Mouse (Mus musculus) CH12.LX (cell line): ENCODE results near the gene Cox19. TPM values are rescaled to one million over a fixed set of nuclear protein-coding genes. Genes with fewer than 3 reads are reported as not detected.

ENCODE experiments used
- DNase-seq: peaks from one replicate; pipeline ENCODE4 v3.0.0-alpha.2; 2013; ENCODE audit errors: extremely low read depth
- H3K27ac ChIP-seq: 2 replicates; pipeline ENCODE4 v1.5.1; 2012; ENCODE audit warnings: low read depth, mild to moderate bottlenecking, control low read depth, moderate library complexity; ENCODE audit not compliant: insufficient read depth
- H3K27me3 ChIP-seq: replicated peaks from 2 replicates; pipeline ENCODE3; 2012; ENCODE audit warnings: inconsistent platforms
- H3K36me3 ChIP-seq, 2 experiments: replicated peaks in 1 of 2; 2 replicates each; pipeline versions ENCODE3 to v1.6.1; 2012; ENCODE audit warnings: inconsistent platforms in 1 of 2, low read length in 1 of 2, mild to moderate bottlenecking in 1 of 2, mixed read lengths in 1 of 2, moderate library complexity in 1 of 2; ENCODE audit not compliant: control insufficient read depth in 1 of 2, insufficient read depth in 1 of 2
- H3K4me1 ChIP-seq, 2 experiments: 2 replicates each; pipeline ENCODE4 v1.6.1; 2012; ENCODE audit warnings: inconsistent platforms in 1 of 2, moderate library complexity in 1 of 2; ENCODE audit not compliant: insufficient read depth in 2 of 2, control insufficient read depth in 1 of 2
- H3K4me2 ChIP-seq: 2 replicates; pipeline ENCODE4 v1.6.1; 2012; ENCODE audit warnings: low read depth, mild to moderate bottlenecking, control low read depth; ENCODE audit not compliant: poor library complexity, insufficient read depth, severe bottlenecking
- H3K4me3 ChIP-seq, 3 experiments: fragments of 150-350 bp in 1 of 3; sonication (generic) in 1 of 3; replicated peaks in 1 of 3; 2 replicates each; pipeline versions ENCODE3 to v1.5.1; 2011 to 2012; ENCODE audit warnings: low read depth in 2 of 3, low read length in 2 of 3, mild to moderate bottlenecking in 2 of 3, moderate library complexity in 2 of 3, control low read depth in 1 of 3, improper control_type of control experiment in 1 of 3, inconsistent platforms in 1 of 3, mixed read lengths in 1 of 3; ENCODE audit not compliant: poor library complexity in 1 of 3
- H3K79me2 ChIP-seq: replicated peaks from 2 replicates; pipeline ENCODE4 v1.6.1; 2012; ENCODE audit warnings: mild to moderate bottlenecking, moderate library complexity; ENCODE audit not compliant: control insufficient read depth, poor library complexity, insufficient read depth, severe bottlenecking; ENCODE audit errors: extremely low read depth
- H3K9ac ChIP-seq: 2 replicates; pipeline ENCODE4 v1.6.1; 2012; ENCODE audit warnings: low read depth, mild to moderate bottlenecking, control low read depth, moderate library complexity; ENCODE audit not compliant: insufficient read depth
- H3K9me3 ChIP-seq: replicated peaks from 2 replicates; pipeline ENCODE3; 2012; ENCODE audit warnings: low read length, inconsistent platforms, mixed read lengths
- BHLHE40 ChIP-seq: IDR thresholded peaks from 2 replicates; pipeline ENCODE4 v1.6.1; 2011; ENCODE audit warnings: mild to moderate bottlenecking, low read depth, low read length, improper control_type of control experiment
- CHD1 ChIP-seq: IDR thresholded peaks from 2 replicates; pipeline ENCODE4 v1.6.1; 2012; ENCODE audit warnings: low read depth, low read length, improper control_type of control experiment, inconsistent platforms
- CHD2 ChIP-seq: IDR thresholded peaks from 2 replicates; pipeline ENCODE4 v1.6.1; 2011; ENCODE audit warnings: low read length, improper control_type of control experiment
- CTCF ChIP-seq, 2 experiments: IDR thresholded peaks in 1 of 2; conservative IDR thresholded peaks in 1 of 2; 2 replicates each; pipeline ENCODE4 v1.5.1; 2011 to 2012; ENCODE audit warnings: low read depth in 2 of 2, low read length in 2 of 2, improper control_type of control experiment in 1 of 2, inconsistent platforms in 1 of 2, mild to moderate bottlenecking in 1 of 2, moderate library complexity in 1 of 2
- E2F4 ChIP-seq: IDR thresholded peaks from 2 replicates; pipeline ENCODE4 v1.6.1; 2011; ENCODE audit warnings: low read depth, low read length, improper control_type of control experiment; ENCODE audit not compliant: insufficient replicate concordance
- ELF1 ChIP-seq: IDR thresholded peaks from 2 replicates; pipeline ENCODE4 v1.6.1; 2014; ENCODE audit warnings: low read depth, mild to moderate bottlenecking, inconsistent platforms, low read length, improper control_type of control experiment
- HCFC1 ChIP-seq: IDR thresholded peaks from 2 replicates; pipeline ENCODE4 v1.6.1; 2012; ENCODE audit warnings: low read depth, mild to moderate bottlenecking, inconsistent platforms, low read length, improper control_type of control experiment
- IRF4 ChIP-seq: IDR thresholded peaks from 2 replicates; pipeline ENCODE4 v1.6.1; 2014; ENCODE audit warnings: low read depth, mild to moderate bottlenecking, inconsistent platforms, low read length, improper control_type of control experiment
- KAT2A ChIP-seq: IDR thresholded peaks from 2 replicates; pipeline ENCODE4 v1.6.1; 2012; ENCODE audit warnings: low read length, improper control_type of control experiment, inconsistent platforms; ENCODE audit not compliant: insufficient replicate concordance
- MAFK ChIP-seq: IDR thresholded peaks from 2 replicates; pipeline ENCODE4 v1.6.1; 2011; ENCODE audit warnings: low read length, improper control_type of control experiment; ENCODE audit not compliant: insufficient replicate concordance
- MAX ChIP-seq: IDR thresholded peaks from 2 replicates; pipeline ENCODE4 v1.6.1; 2011; ENCODE audit warnings: low read length, improper control_type of control experiment
- MAZ ChIP-seq: IDR thresholded peaks from 2 replicates; pipeline ENCODE4 v1.6.1; 2012; ENCODE audit warnings: low read depth, mild to moderate bottlenecking, inconsistent platforms, low read length, improper control_type of control experiment, moderate library complexity
- MEF2A ChIP-seq: IDR thresholded peaks from 2 replicates; pipeline ENCODE4 v1.6.1; 2014; ENCODE audit warnings: low read depth, mild to moderate bottlenecking, inconsistent platforms, low read length, improper control_type of control experiment, borderline replicate concordance
- MXI1 ChIP-seq: IDR thresholded peaks from 2 replicates; pipeline ENCODE4 v1.6.1; 2011; ENCODE audit warnings: mild to moderate bottlenecking, low read depth, low read length, improper control_type of control experiment
- MYC ChIP-seq: IDR thresholded peaks from 2 replicates; pipeline ENCODE4 v1.6.1; 2011; ENCODE audit warnings: low read depth, mild to moderate bottlenecking, improper control_type of control experiment, low read length
- NELFE ChIP-seq: IDR thresholded peaks from 2 replicates; pipeline ENCODE4 v1.6.1; 2011; ENCODE audit warnings: low read depth, low read length, improper control_type of control experiment
- NRF1 ChIP-seq: IDR thresholded peaks from 2 replicates; pipeline ENCODE4 v1.6.1; 2014; ENCODE audit warnings: low read depth, mild to moderate bottlenecking, inconsistent platforms, low read length, improper control_type of control experiment, moderate library complexity
- PAX5 ChIP-seq: IDR thresholded peaks from 2 replicates; pipeline ENCODE4 v1.6.1; 2012; ENCODE audit warnings: low read length, inconsistent platforms, mixed read lengths
- POLR2A ChIP-seq: IDR thresholded peaks from 2 replicates; pipeline ENCODE4 v1.6.1; 2011; ENCODE audit warnings: low read depth, mild to moderate bottlenecking, improper control_type of control experiment, low read length
- POLR2AphosphoS2 ChIP-seq: IDR thresholded peaks from 2 replicates; pipeline ENCODE4 v1.6.1; 2011; ENCODE audit warnings: low read depth, low read length, improper control_type of control experiment
- RAD21 ChIP-seq: IDR thresholded peaks from 2 replicates; pipeline ENCODE4 v1.6.1; 2011; ENCODE audit warnings: low read depth, mild to moderate bottlenecking, low read length, improper control_type of control experiment, moderate library complexity
- SIN3A ChIP-seq: IDR thresholded peaks from 2 replicates; pipeline ENCODE4 v1.6.1; 2012; ENCODE audit warnings: low read length, improper control_type of control experiment, inconsistent platforms
- SMC3 ChIP-seq: IDR thresholded peaks from 2 replicates; pipeline ENCODE4 v1.6.1; 2011; ENCODE audit warnings: low read depth, low read length, improper control_type of control experiment
- TBP ChIP-seq: conservative IDR thresholded peaks from 2 replicates; pipeline ENCODE4 v1.6.1; 2011; ENCODE audit warnings: low read depth, low read length, improper control_type of control experiment
- TCF12 ChIP-seq: IDR thresholded peaks from 2 replicates; pipeline ENCODE4 v1.6.1; 2014; ENCODE audit warnings: low read depth, mild to moderate bottlenecking, inconsistent platforms, low read length, improper control_type of control experiment
- USF1 ChIP-seq: IDR thresholded peaks from 2 replicates; pipeline ENCODE4 v1.6.1; 2014; ENCODE audit warnings: low read depth, mild to moderate bottlenecking, inconsistent platforms, low read length, improper control_type of control experiment
- dilution Hi-C: fragments of 300-500 bp; cut with MboI; formaldehyde crosslinking; loops from 2 replicates; pipeline ENCODE4 v1.14.3; 2020; ENCODE audit warnings: low sequenced_read_pairs; ENCODE audit not compliant: extremely low pct_unique_long_range_greater_than_20kb, extremely low pct_ligation_motif_present
- in situ Hi-C: fragments of 300-500 bp; cut with MboI; formaldehyde crosslinking; loops from 3 replicates; pipeline ENCODE4 v1.14.3; 2019; ENCODE audit warnings: low sequenced_read_pairs, low pct_ligation_motif_present, low pct_unique_long_range_greater_than_20kb, mixed read lengths
- polyA plus RNA-seq: library from polyadenylated mRNA; unstranded; fragments of >175 nt; gene quantifications from 2 replicates; pipeline ENCODE4 v1.2.1, GENCODE M21; 2012; ENCODE audit warnings: low read depth; ENCODE audit not compliant: insufficient read length
- total RNA-seq, 2 experiments: library from RNA; depleted of rRNA; stranded (reverse); fragments of 300-350 nt in 1 of 2; fragments of >200 nt in 1 of 2; gene quantifications; 2 replicates each; pipeline ENCODE4 v1.2.3; 2012 to 2014

The Cox19 gene
- total and polyA plus RNA-seq, 3 experiments, result 30.1 to 70.1 (median 32.1) TPM

DNA sequence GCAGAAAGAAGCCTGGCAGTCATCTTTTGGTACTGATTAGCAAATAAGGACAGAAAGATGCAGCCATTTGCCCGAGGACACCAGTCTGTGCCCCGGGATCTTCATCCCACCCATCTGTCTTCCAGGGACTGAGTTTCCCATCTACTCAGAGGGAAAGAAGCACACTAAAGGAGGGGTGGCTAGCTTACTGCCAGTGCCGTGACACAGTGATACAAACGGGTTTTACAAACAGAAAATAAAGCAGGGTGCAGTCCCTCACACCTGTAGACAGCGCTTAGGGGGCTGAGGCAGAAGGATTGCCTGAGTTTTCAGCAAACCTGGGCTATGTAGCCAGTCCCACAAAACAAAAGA is 5.9 kb downstream of the Cox19 start:
- Histone ChIP-seq H3K9ac (peak overlapping the region; percentile 47; the same call in 1 of the 2 replicates), H3K4me1 (peaks cover 3 to 15% of the 10 kb centered on the region in 2 experiments; a peak in 3 of 4 replicates)
- TF ChIP-seq NELFE (0 out of 2 replicates have a peak, but pooled peaks have one; percentile 33), MEF2A (no peak; the same call in 1 of the 2 replicates), RAD21 (no peak), CHD1 (no peak), PAX5 (no peak), POLR2AphosphoS2 (no peak), CHD2 (no peak), POLR2A (no peak), KAT2A (no peak), BHLHE40 (no peak), ELF1 (no peak), TCF12 (no peak), MAZ (0 out of 2 replicates have a peak, but pooled peaks have one; percentile 2), E2F4 (no peak)

DNA sequence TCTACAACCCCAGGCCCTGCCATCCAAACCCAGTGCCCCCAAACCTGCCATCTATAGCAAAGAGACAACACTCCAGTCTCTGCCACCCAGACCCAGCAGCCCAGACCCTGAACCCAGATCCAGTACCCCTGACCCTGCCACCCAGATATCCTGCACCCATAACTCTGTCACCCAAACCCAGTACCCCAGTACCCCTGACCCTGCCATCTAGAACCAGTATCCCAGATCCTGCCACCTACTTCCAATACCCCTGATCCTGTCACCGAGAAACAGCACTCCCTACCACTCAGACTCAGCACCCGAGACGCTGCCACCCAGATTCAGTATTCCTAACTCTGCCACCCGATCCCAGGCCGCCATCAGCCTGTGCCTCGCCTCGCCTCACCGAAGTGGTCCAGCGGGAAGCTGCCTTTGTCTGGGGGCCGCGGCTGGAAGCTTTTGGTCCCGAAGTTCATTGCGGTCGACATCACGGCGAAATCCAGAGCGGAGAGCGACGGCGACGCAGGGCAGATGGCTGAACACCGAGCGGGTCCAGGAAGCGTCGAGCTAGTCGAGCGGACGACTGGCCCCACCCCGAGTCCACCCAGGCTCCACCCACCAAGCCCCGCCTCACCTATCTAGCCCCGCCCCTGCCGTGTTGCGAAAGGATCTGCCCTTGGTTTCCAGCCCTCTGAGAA is 6.4 kb downstream of the Cox19 start:
- dilution Hi-C loops, result no loop called here
- Histone ChIP-seq H3K79me2 (peaks cover 11% of the 10 kb centered on the region), H3K9me3 (no peaks in the 10 kb centered on the region)
- TF ChIP-seq MXI1 (peak; percentile 90; the same call in 1 of the 2 replicates), HCFC1 (peak; percentile 94), NELFE (peak; percentile 70), MAX (peak; percentile 46; the same call in 1 of the 2 replicates), ELF1 (peak; percentile 92), TBP (no peak), MAFK (no peak), USF1 (no peak), MYC (0 out of 2 replicates have a peak, but pooled peaks have one; percentile 30), KAT2A (peak; percentile 85; the same call in 1 of the 2 replicates), POLR2A (peak; percentile 57; the same call in 1 of the 2 replicates), CHD2 (0 out of 2 replicates have a peak, but pooled peaks have one; percentile 48), CTCF (conservative IDR thresholded peaks at IDR 0.05 in 1 of 2, IDR thresholded peaks at IDR 0.05 in 1 of 2; ENCODE audit: low read depth in 2 of 2, low read length in 2 of 2) (no peak), SIN3A (peak; percentile 96), CHD1 (no peak), MEF2A (peak; percentile 79), NRF1 (peak; percentile 62), BHLHE40 (peak; percentile 49), SMC3 (peak; percentile 8; the same call in 1 of the 2 replicates), POLR2AphosphoS2 (peak; percentile 48; the same call in 1 of the 2 replicates), IRF4 (peak; percentile 76), MAZ (peak; percentile 91; the same call in 1 of the 2 replicates), TCF12 (peak; percentile 68)
- TF ChIP-seq, all 38 proteins: peak for 18
- peaks cover 12% of the 10 kb centered on the region for H3K27me3 ChIP-seq
- peak overlapping the region; percentile 96 to 99 (median 98) for H3K4me3 ChIP-seq
- peak; percentile 90 for DNase-seq
- peak overlapping the region; percentile 45 for H3K27ac ChIP-seq
- in situ Hi-C loops, result no loop called here
- peaks cover 19 to 28% of the 10 kb centered on the region in 2 experiments for H3K36me3 ChIP-seq
- H3K9ac ChIP-seq, result peak overlapping the region; percentile 95
- peak overlapping the region; percentile 91 for H3K4me2 ChIP-seq
- H3K4me1 ChIP-seq, result peaks cover 3 to 12% of the 10 kb centered on the region in 2 experiments; a peak in 3 of 4 replicates

More for the DNA sequence above, 5.9 kb downstream of the Cox19 start:
- Histone ChIP-seq H3K79me2 (peaks cover 11% of the 10 kb centered on the region), H3K27me3 (peaks cover 12% of the 10 kb centered on the region), H3K4me3 (peak overlapping the region; percentile 29 to 99 (median 44)), H3K9me3 (no peaks in the 10 kb centered on the region), H3K36me3 (peaks cover 15 to 23% of the 10 kb centered on the region in 2 experiments), H3K27ac (no peak overlapping the region), H3K4me2 (peak overlapping the region; percentile 65)
- in situ Hi-C loops (no loop called here), dilution Hi-C loops (no loop called here)
- no peak for DNase-seq
